Mouse (Mus musculus): Measurements from ENCODE around the gene Chst4. TPM values are rescaled to one million over a fixed set of nuclear protein-coding genes. Genes with fewer than 3 reads are reported as not detected.

Chst4 gene
- total and polyA plus RNA-seq, 3 experiments: 2.7 to 3.5 (median 3.0) TPM

DNA sequence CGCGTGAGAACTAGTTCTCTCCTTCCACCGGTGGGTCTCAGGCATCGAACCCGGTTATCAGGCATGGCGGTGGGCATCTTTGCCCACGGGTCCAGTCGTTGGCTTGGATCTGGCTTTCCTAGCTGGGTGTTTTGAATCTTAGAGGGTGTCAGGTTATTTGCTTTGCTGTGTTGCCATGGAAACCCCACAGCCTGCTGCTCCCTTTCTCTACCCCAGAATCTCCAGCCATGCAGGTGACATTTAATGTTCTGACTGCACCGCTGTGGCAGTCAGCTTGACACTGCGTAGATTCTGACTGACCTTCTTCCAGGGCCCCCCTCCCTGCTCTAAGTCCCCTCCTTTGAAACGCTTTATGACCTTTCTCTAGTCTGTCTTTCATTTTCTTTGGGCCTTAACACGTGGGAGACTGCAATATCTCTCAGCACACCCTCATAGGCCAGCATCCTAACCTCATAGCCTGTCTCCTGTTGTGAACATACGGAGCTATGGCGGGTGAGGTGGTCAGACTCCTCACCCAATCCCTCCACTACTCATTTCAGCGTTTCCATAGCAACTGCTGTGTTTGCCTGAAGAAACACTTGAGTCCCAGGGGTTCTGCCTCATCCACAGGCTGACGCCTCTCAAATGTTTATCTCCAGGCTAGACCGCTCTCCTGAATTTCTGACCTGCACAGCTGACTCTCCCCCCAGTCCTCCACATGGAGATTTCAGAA, 33.1 kb downstream of the Chst4 start:
- no peak for DNase-seq

- DNase-seq: no peak
Measured at GRCm38 (mm10) chr8:110004300-110004699, 35.2 kb downstream of the Chst4 start.

DNA sequence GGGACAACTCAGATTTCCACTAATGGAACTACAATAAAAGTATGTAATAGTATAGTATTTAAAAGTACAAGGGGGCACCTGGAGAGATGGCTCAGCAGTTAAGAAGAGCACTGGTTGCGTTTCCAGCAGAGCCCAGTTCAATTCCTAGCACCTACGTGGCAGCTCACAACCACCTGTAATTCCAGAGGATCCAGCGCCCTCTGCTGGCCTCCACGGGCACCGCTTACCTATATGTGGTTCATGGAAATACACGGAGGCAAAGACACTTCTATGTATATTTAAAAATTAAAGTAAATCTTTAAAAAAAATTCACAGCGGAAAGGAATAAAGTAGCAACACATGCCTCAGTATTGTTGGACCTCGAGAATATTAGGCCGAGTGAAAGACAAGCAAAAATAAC, 36.6 kb downstream of the Chst4 start:
- peak; percentile 17 for DNase-seq

DNA sequence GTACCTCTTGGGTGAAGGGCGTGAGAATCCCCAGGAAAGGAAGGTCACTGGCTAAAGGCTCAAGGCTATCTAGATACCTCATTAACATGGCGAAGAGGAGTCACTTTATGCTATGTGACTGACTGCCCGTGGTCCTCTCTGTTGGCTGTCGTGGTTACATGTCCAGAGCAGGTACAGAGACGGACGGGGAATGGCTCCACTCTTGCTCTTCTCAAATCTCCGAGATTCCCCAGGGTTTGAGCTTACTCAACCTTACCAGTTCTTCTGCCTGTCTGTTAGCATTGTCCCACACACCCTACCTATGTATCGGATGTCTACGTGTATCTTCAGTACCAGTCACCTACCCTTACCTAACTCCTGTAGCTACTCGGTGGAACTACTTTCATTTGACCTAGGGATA, 39.6 kb downstream of the Chst4 start:
- DNase-seq: no peak

GRCm38 (mm10) chr8:109998066-109998465, 41.5 kb downstream of the Chst4 start:
- no peak for DNase-seq

GRCm38 (mm10) chr8:109997381-109997780, 42.2 kb downstream of the Chst4 start:
- DNase-seq: no peak

- DNase-seq: no peak
Measured at GRCm38 (mm10) chr8:109992951-109993350, 46.6 kb downstream of the Chst4 start.

DNA sequence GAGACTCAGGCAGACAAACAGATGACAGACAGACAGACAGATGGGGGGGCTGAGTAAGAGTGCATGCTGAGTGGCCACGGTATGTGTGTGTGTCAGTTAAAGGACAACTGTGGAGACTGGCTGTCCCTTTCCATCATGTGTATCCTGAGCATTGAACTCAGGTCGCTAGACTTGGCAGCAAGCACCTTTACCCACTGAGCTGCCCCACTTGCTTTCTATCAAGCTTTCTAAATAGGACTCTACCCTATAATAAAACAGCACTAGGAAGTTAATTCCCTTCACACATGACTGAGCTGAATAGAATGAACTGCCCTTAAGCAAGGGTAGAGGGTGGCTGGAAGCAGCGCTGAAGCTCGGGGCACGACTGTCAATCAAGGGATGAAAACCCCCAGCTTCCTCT, 47.4 kb downstream of the Chst4 start:
- no peak for DNase-seq

- DNase-seq: peak; percentile 20
Measured at GRCm38 (mm10) chr8:109990224-109990623, 49.3 kb downstream of the Chst4 start, which contains the start of gene Tat. Gene Tat, plus strand, starts transcription at chr8:109990437.

- no peak for DNase-seq
Measured at GRCm38 (mm10) chr8:109989151-109989550, 50.4 kb downstream of the Chst4 start.

DNA sequence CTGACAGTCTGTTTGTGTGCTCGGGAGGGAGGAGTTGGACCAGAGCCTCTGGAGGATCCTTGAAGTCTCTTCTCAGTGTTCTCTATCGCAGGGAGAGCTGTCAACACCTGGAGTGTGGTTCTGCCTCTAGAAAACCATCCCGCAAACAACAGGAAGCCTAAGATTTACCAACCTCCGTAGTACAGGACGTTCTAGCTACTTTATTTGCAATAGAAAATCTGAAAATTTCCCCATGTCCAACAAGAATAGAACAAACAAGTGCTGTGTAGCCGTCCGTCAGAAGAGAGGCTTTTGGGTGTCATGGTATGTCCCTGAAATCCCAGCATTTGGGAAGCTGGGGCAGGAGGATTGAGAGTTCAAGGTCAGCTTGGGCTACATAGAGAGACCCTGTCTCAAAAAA, 51.8 kb downstream of the Chst4 start:
- DNase-seq: no peak

GRCm38 (mm10) chr8:109986384-109986783, 53.2 kb downstream of the Chst4 start:
- peak; percentile 58 for DNase-seq

- DNase-seq: peak; percentile 41
Measured at GRCm38 (mm10) chr8:109983944-109984343, 55.6 kb downstream of the Chst4 start.

- no peak for DNase-seq
Measured at GRCm38 (mm10) chr8:109982386-109983105, 57.0 kb downstream of the Chst4 start.

GRCm38 (mm10) chr8:109979339-109979738, 60.2 kb downstream of the Chst4 start:
- DNase-seq: no peak

Other genes with a start within 250 kb of the Chst4 start
- 10 to 100 TPM in 1 of 2 experiments, 1 to 10 TPM in 1; 6.2 to 10.1 TPM for gene Phlpp2, start 171.2 kb downstream of the Chst4 start, total RNA-seq (2021)
- 1.9 and 2.8 TPM in 2 replicates for gene Phlpp2, start 171.2 kb downstream of the Chst4 start, polyA plus RNA-seq (2012; rRNA removed)
- gene Marveld3, start 77.5 kb downstream of the Chst4 start, total RNA-seq (2021): under 1 TPM in 1 of 2 experiments, not detected in 1; 0.28 TPM
- gene Marveld3, start 77.5 kb downstream of the Chst4 start, polyA plus RNA-seq (2012; rRNA removed): not detected in 2 replicates
- 1 to 10 TPM in 1 of 2 experiments, under 1 TPM in 1; 0.24 to 5.9 TPM for gene Tat, start 49.3 kb downstream of the Chst4 start, total RNA-seq (2021)
- 0.56 TPM in 1 of 2 replicates, not detected in the other for gene Tat, start 49.3 kb downstream of the Chst4 start, polyA plus RNA-seq (2012; rRNA removed)
- gene Zfp612, start 40.0 kb upstream of the Chst4 start, total RNA-seq (2021): 1 to 10 TPM; 7.4 to 8.9 TPM
- 1.5 and 1.8 TPM in 2 replicates for gene Zfp612, start 40.0 kb upstream of the Chst4 start, polyA plus RNA-seq (2012; rRNA removed)
- gene Gm21964, start 61.5 kb upstream of the Chst4 start, total RNA-seq (2021): not detected
- not detected in 2 replicates for gene Gm21964, start 61.5 kb upstream of the Chst4 start, polyA plus RNA-seq (2012; rRNA removed)
- not detected for gene Gm17720, start 63.0 kb upstream of the Chst4 start, total RNA-seq (2021)
- gene Gm17720, start 63.0 kb upstream of the Chst4 start, polyA plus RNA-seq (2012; rRNA removed): not detected in 2 replicates
- gene Calb2, start 128.5 kb upstream of the Chst4 start, total RNA-seq (2021): under 1 TPM; 0.26 to 0.52 TPM
- 0.13 TPM in 1 of 2 replicates, not detected in the other for gene Calb2, start 128.5 kb upstream of the Chst4 start, polyA plus RNA-seq (2012; rRNA removed)
- gene Cmtr2, start 175.9 kb upstream of the Chst4 start, total RNA-seq (2021): 1 to 10 TPM; 8.5 to 8.7 TPM
- gene Cmtr2, start 175.9 kb upstream of the Chst4 start, polyA plus RNA-seq (2012; rRNA removed): 2.8 and 4.8 TPM in 2 replicates
- under 1 TPM; 0.10 to 0.17 TPM for gene Hydin, start 227.2 kb upstream of the Chst4 start, total RNA-seq (2021)
- 0.03 and 0.09 TPM in 2 replicates for gene Hydin, start 227.2 kb upstream of the Chst4 start, polyA plus RNA-seq (2012; rRNA removed)